Mouse (Mus musculus): Measurements from ENCODE around the gene Ddx3y.
A peak's percentile ranks its signal among the peaks of the same experiment; 100 is the strongest.

Ddx3y gene

GRCm38 (mm10) chrY:1286171-1286795, at the start of gene Ddx3y:
Gene Ddx3y, minus strand, starts transcription at chrY:1286629.
- peak; percentile 77 for DNase-seq (ENCODE audit: low spot score)

- DNase-seq (ENCODE audit: low spot score), result no peak
Measured at GRCm38 (mm10) chrY:1293708-1294107, 7.3 kb upstream of the Ddx3y start.

- peak; percentile 8 for DNase-seq (ENCODE audit: low spot score)
Measured at GRCm38 (mm10) chrY:1285735-1286134, 694 bp downstream of the Ddx3y start.

DNA sequence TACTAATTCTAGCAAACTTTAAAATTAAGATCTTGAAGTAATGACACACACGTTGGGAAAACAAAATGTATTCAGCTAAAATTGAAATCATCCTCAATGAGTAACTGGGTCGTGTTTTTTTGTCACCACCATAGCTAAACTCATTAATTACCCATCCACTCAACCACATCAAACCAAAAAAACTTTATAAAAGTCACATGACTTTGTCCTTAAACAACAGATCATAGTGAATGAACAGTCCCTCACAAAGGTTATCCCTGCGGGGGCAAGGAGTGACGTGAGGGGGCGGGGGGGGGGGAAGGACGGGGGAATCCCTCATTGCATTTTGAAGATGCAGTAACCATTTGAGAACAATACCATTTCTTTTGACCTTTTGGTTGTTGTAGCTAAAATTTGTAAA, 40.3 kb downstream of the Ddx3y start:
- no peak for DNase-seq (ENCODE audit: low spot score)

DNA sequence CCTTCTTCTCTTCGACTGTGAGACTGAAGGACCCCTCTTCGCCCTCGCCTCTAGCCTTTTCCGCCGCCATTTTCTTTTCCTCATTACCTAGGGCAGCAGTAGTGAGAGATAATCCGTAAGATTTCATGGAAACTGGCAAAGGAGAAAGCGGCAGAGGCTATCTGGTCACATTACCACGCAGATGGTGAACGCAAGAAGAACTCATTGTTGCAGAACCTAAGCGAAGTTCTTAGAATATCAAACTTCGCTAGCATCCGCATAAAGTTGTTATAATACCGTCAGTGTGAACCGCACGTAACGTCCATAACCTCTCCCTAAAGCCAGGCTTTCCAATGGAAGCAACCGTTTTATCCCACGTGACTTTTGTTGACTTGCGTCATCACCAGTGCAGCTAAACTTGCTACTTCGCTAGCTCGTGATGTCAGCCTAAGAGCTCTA, 41.0 kb downstream of the Ddx3y start, which contains the start of gene Uty:
Gene Uty, minus strand, starts transcription at position 334 of the 438 bp plus-strand sequence.
- DNase-seq (ENCODE audit: low spot score), result peak; percentile 80

- DNase-seq (ENCODE audit: low spot score), result peak; percentile 4
Measured at GRCm38 (mm10) chrY:1244940-1245339, 41.5 kb downstream of the Ddx3y start.

DNA sequence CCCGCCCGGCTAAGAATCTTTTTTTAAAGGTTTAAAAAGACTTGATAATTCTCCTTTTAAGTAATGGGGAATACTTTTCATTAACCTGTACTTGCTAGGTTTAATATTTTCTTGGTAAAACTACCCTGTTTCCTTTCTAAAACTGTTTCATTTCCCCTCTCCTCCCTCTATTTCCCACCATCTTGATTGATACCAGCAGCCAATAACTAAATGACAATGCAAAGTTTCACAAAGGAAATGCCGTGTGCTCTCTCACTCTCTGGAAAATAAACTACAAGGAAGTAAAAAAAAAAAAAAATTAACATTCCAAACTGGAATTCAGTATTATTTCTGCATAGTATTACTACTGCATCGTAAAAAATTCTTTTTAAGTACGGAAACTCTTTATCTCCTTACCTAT, 42.0 kb downstream of the Ddx3y start:
- no peak for DNase-seq (ENCODE audit: low spot score)

GRCm38 (mm10) chrY:1220001-1220400, 66.4 kb downstream of the Ddx3y start:
- DNase-seq (ENCODE audit: low spot score), result no peak

All from testis, postnatal 14 days (tissue).